ENCODE assay signal across 9 mouse cellular contexts in the genomic region with DNA sequence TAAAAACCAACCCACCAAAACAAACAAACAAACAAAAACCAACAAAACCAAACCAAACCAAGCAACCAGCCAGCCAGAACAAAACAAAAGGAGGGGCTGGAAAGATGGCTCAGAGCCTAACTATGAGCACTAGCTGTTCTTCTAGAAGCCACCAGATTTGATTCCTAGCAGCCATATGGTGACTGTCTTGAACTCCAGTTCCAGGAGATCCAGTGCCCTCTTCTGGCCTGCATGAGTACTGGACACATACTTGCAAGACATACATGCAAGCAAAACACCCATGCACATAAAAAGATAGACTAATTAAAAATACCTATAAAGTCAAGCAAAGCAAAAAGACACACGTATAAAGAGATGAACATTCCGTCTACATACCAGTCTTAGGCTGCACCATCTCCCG. TPM values are rescaled to one million over a fixed set of nuclear protein-coding genes. Genes with fewer than 3 reads are reported as not detected.
DNase-seq lines count a peak whose midpoint lies in the region; ATAC-seq and TF ChIP-seq lines count a peak whose summit lies in the region.
"Had no signal": no experiment of that assay in that cellular context is flagged by ENCODE, and none has a peak within 500 bp of the region (broad histone marks: within the 10 kb centered on the region; RNA-seq: fewer than 3 reads in every experiment).

No protein-coding gene starts in this region.

- H3K4me2 ChIP-seq in midbrain, embryonic 15.5 days, result no peak overlapping the region
- H3K4me2 ChIP-seq: neural tube, embryonic 12.5 days had no signal

- H3K4me1 ChIP-seq in thymus, adult 2 months (replicated peaks; ENCODE audit: control insufficient read depth, insufficient read depth, low read length), result no peaks in the 10 kb centered on the region
- H3K4me1 ChIP-seq in midbrain, embryonic 15.5 days, result no peaks in the 10 kb centered on the region

- intact Hi-C loops in gastrocnemius, adult 2 months (cut with DNase I), result loop anchor here (2.0 kb wide), 1 partner anchor 89 kb away; no protein-coding TSS in a partner anchor
- intact Hi-C loops in gastrocnemius, postnatal 36 days (cut with DNase I), result loop anchor here (5.0 kb wide), 1 partner anchor 85 kb away; no protein-coding TSS in a partner anchor

- no peak for ATAC-seq in midbrain, embryonic 15.5 days (replicated peaks)

- TF ChIP-seq POLR2A in thymus, adult 2 months (IDR thresholded peaks at IDR 0.05; ENCODE audit: control insufficient read depth, extremely low read depth, insufficient read depth, low read length, poor library complexity), result no peak

- 98% methylated on average over 3 of the region's 3 CpGs for WGBS in thymus, adult 2 months
- 97% methylated on average over 3 of the region's 3 CpGs for WGBS in midbrain, embryonic 15.5 days

- peak; percentile 57 for TF ChIP-seq CTCF in gastrocnemius, adult 2 months (IDR thresholded peaks at IDR 0.05)
- TF ChIP-seq CTCF in thymus, adult 2 months (IDR thresholded peaks at IDR 0.05; ENCODE audit: borderline replicate concordance, control insufficient read depth, extremely low read depth, insufficient read depth, low read length, poor library complexity), result no peak

- no peak overlapping the region for H3K9ac ChIP-seq in midbrain, embryonic 15.5 days
- H3K9ac ChIP-seq: neural tube, embryonic 12.5 days had no signal

- H3K27ac ChIP-seq in gastrocnemius, adult 2 months, result no peak overlapping the region
- H3K27ac ChIP-seq in thymus, adult 2 months (ENCODE audit: control insufficient read depth, insufficient read depth, low read length), result no peak overlapping the region
- no peak overlapping the region for H3K27ac ChIP-seq in midbrain, embryonic 15.5 days
- H3K27ac ChIP-seq: neural tube, embryonic 12.5 days had no signal

- no peaks in the 10 kb centered on the region for H3K27me3 ChIP-seq in thymus, adult 2 months (ENCODE audit: control insufficient read depth, insufficient read depth, low read length)
- H3K27me3 ChIP-seq in splenic B cell, adult 2 months (ENCODE audit: control insufficient read depth, insufficient read depth, low read length, poor library complexity, severe bottlenecking), result no peaks in the 10 kb centered on the region
- no peaks in the 10 kb centered on the region for H3K27me3 ChIP-seq in midbrain, embryonic 15.5 days (replicated peaks)
- H3K27me3 ChIP-seq: neural tube, embryonic 12.5 days had no signal

- no peak overlapping the region for H3K4me3 ChIP-seq in gastrocnemius, adult 2 months
- no peak overlapping the region for H3K4me3 ChIP-seq in thymus, adult 2 months (ENCODE audit: control insufficient read depth, insufficient read depth, low read length)
- H3K4me3 ChIP-seq in midbrain, embryonic 15.5 days, result no peak overlapping the region
- H3K4me3 ChIP-seq: neural tube, embryonic 12.5 days had no signal

- H3K9me3 ChIP-seq in midbrain, embryonic 15.5 days, result no peaks in the 10 kb centered on the region
- H3K9me3 ChIP-seq: neural tube, embryonic 12.5 days had no signal

- H3K36me3 ChIP-seq in thymus, adult 2 months (ENCODE audit: control insufficient read depth, insufficient read depth, low read length), result no peaks in the 10 kb centered on the region
- no peaks in the 10 kb centered on the region for H3K36me3 ChIP-seq in splenic B cell, adult 2 months (ENCODE audit: control insufficient read depth, insufficient read depth, low read length, poor library complexity, severe bottlenecking)
- H3K36me3 ChIP-seq in midbrain, embryonic 15.5 days (replicated peaks), result no peaks in the 10 kb centered on the region
- H3K36me3 ChIP-seq: neural tube, embryonic 12.5 days had no signal

- no peak for DNase-seq in gastrocnemius, adult 2 months
- no peak for DNase-seq in gastrocnemius, postnatal 36 days
- DNase-seq in thymus, adult 2 months, result peak; percentile 37
- DNase-seq in thymus, adult 18-20 months, result no peak
- DNase-seq in kidney, adult 8-10 months, result peak; percentile 27 to 46
- DNase-seq in splenic B cell, adult 2 months (ENCODE audit: low read depth, low spot score), result peak; percentile 72
- no peak for DNase-seq in right cerebral cortex, postnatal 36 days (ENCODE audit: low spot score in 2 of 2)

RNA-seq across cellular contexts. Expression of a gene that starts 43.7 kb away (rescaled TPM):
- total RNA-seq in gastrocnemius, adult 2 months (2021), result 1 to 10 TPM; 2.0 to 2.1 TPM
- total RNA-seq in gastrocnemius, postnatal 36 days (2021), result 1 to 10 TPM; 2.4 to 3.0 TPM
- 11.9 and 15.4 TPM in 2 replicates for polyA plus RNA-seq in thymus, adult 2 months (2012; rRNA removed)
- 7.3 and 7.5 TPM in 2 replicates for polyA plus RNA-seq in midbrain, embryonic 15.5 days (2015; fragmentation: Nextera tagmentation; extraction: Ambion mirVana)

RNA-seq across cellular contexts. Expression of a gene that starts 46.1 kb away (rescaled TPM):
- 10 to 100 TPM; 16.4 to 22.3 TPM for total RNA-seq in gastrocnemius, adult 2 months (2021)
- total RNA-seq in gastrocnemius, postnatal 36 days (2021), result 10 to 100 TPM; 16.5 to 18.5 TPM
- polyA plus RNA-seq in thymus, adult 2 months (2012; rRNA removed), result 22.0 TPM in 2 replicates
- polyA plus RNA-seq in midbrain, embryonic 15.5 days (2015; fragmentation: Nextera tagmentation; extraction: Ambion mirVana), result 30.8 and 30.9 TPM in 2 replicates

Comparison
In these comparisons a context has a peak if more than half of its experiments do, and no peak if none do; other contexts are left out.
1. DNase-seq: peak in thymus, adult 2 months (single experiment), kidney, adult 8-10 months (2 of 2) and splenic B cell, adult 2 months (single experiment); none in gastrocnemius, adult 2 months (single experiment), gastrocnemius, postnatal 36 days (0 of 2), thymus, adult 18-20 months (0 of 2) and right cerebral cortex, postnatal 36 days (0 of 2).